Mouse (Mus musculus): ENCODE results near the gene Ddr1. TPM values are rescaled to one million over a fixed set of nuclear protein-coding genes. Genes with fewer than 3 reads are reported as not detected.
"Not testable (repeated sequence)": the region's sequence is repeated elsewhere in the genome, so short reads cannot be mapped to it uniquely, and the experiment has no call there.

The Ddr1 gene
- total RNA-seq, 2 experiments from 2014 or later: 13.4 to 15.9 TPM

DNA sequence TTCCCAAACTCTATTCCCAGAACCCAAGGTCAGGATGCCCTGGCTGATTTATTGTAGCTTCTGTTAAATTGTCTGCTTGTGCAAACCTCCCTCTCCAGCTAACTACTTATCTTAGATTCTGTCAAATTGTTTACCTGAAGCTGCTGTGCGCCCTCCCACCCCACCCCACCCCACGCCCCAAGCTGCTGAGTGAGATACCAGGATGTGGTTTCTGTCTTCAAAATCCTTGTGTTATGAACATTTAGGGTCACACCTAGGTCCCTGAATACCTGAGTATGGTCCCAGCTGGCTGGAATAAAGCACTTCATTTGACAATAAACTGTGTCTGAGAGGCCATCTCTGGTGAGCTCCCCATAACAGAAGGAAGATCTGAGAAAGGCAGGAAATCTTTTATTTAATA, 30.1 kb upstream of the Ddr1 start:
- intact Hi-C loops (cut with DNase I): no loop called here
- no peak for DNase-seq
- Histone ChIP-seq H3K27ac (no peak overlapping the region), H3K4me3 (no peak overlapping the region)
- no peak for TF ChIP-seq CTCF (IDR thresholded peaks at IDR 0.05)

DNA sequence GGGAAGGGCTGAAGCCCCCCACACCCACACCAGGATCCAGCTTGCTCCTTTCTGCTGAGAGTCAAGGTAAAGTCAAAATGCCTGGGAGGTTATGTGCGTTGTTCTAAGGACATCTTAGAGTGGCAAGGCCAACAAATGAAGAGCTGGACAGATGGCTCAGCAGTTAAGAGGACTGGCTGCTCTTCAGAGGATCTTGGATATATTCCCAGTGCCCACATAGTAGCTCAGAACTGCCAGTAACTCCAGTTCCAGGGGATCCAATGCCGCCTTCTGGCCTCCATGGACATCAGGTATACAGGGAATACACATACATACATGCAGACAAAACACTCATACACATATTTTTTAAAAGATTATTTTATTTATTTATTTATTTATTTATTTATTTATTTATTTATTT, 29.0 kb upstream of the Ddr1 start:
- peak overlapping the region; percentile 39 for H3K27ac ChIP-seq

DNA sequence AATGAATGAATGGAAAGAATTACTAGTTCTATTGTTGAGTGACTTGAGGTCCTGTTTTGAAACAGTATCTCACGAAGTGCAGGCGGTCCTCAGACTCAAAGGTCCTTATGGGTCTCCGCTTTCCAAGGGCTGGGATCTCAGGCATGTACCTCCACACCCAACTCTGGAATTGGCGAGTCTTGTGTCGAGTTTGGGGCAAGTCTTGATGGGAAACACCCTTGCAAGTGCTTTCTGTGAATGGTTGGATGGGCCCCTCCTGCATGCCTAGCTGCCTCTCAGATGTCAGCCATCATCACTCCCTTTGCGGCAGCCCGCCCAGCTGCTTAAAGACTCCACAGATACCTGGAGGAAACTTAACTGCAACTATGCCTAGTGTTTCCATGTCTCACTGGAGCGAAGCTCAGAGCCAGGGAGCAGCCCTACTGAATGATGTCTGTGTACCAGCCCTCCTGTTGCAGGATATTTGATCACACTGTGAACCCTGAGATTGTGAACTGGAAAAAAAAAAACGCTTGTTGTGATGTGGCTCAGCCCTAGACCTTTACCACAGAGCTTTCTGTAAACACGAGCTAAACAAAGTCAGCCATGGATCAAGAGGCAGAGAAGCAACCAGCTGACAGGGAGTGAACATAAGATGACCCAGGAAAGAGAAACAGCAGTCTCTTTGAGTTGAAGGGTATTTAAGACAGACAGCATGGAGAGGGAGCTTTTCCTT, 27.2 kb upstream of the Ddr1 start:
- Histone ChIP-seq H3K27ac (peak overlapping the region; percentile 48), H3K4me3 (no peak overlapping the region)
- DNase-seq: peak; percentile 28
- intact Hi-C loops (cut with DNase I): no loop called here
- TF ChIP-seq CTCF (IDR thresholded peaks at IDR 0.05): no peak

More for the DNA sequence above, 29.0 kb upstream of the Ddr1 start:
- no peak for TF ChIP-seq CTCF (IDR thresholded peaks at IDR 0.05)
- intact Hi-C loops (cut with DNase I): no loop called here
- no peak for DNase-seq
- H3K4me3 ChIP-seq: no peak overlapping the region

- intact Hi-C loops (cut with DNase I); DNase-seq; H3K4me3 ChIP-seq: not testable (repeated sequence)
- peak overlapping the region; percentile 20; the same call in 1 of the 2 replicates for H3K27ac ChIP-seq
Measured at GRCm38 (mm10) chr17:35730112-35730511, 25.7 kb upstream of the Ddr1 start.

DNA sequence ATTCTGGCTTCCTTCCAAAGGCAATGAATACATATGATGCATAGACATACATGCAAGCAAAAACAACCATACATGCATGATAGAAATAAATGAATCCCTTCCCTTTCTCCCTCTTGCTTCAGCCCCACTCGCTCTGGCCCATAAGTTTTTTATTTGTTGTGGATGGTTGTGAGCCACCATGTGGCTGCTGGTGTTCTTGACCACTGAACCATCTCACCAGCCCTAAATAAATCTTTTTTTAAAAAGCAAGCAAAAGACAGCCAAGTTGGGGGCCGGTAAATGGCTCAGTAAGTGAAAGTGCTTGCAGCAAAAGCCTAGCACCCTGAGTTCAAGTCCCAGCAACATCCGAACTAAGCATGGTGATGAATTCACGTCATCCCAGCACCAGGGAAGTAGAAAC, 24.4 kb upstream of the Ddr1 start:
- intact Hi-C loops (cut with DNase I): no loop called here

GRCm38 (mm10) chr17:35727471-35728205, 23.2 kb upstream of the Ddr1 start:
- peak overlapping the region; percentile 88 for H3K27ac ChIP-seq
- no peak overlapping the region for H3K4me3 ChIP-seq
- intact Hi-C loops (cut with DNase I): no loop called here

More for the DNA sequence above, 24.4 kb upstream of the Ddr1 start:
- no peak overlapping the region for H3K27ac ChIP-seq
- no peak for DNase-seq
- no peak overlapping the region for H3K4me3 ChIP-seq
- TF ChIP-seq CTCF (IDR thresholded peaks at IDR 0.05): no peak

DNA sequence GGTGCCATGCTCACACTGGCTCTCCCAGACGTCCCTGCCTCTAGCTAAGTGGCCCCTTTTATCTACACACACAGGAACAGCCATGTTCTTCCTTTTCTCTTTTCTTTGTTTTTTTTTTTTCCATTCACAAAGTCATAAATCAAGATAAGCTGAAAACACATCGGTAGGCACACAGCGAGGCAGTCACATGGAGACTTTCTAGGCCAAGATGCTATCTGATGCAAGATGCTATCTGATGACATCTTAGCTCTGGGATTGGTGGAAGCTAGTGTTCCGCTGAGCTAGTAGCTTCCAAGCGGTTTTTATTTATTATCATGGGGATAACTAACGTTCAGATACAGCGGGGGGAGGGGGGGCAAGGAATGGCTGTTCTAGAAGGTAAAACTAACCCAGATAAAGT, 22.6 kb upstream of the Ddr1 start:
- H3K27ac ChIP-seq: peak overlapping the region; percentile 88
- TF ChIP-seq CTCF (IDR thresholded peaks at IDR 0.05): no peak
- no peak for DNase-seq
- intact Hi-C loops (cut with DNase I): no loop called here
- no peak overlapping the region for H3K4me3 ChIP-seq

More at GRCm38 (mm10) chr17:35727471-35728205, 23.2 kb upstream of the Ddr1 start:
- TF ChIP-seq CTCF (IDR thresholded peaks at IDR 0.05): no peak
- DNase-seq: no peak

- Histone ChIP-seq H3K4me3 (peak overlapping the region; percentile 34), H3K27ac (peak overlapping the region; percentile 88)
- intact Hi-C loops (cut with DNase I): loop anchor here (2.0 kb wide), 1 partner anchor 19 kb away; no protein-coding TSS in a partner anchor
- DNase-seq: peak; percentile 96
- no peak for TF ChIP-seq CTCF (IDR thresholded peaks at IDR 0.05)
Measured at GRCm38 (mm10) chr17:35725286-35726232, 21.1 kb upstream of the Ddr1 start.

GRCm38 (mm10) chr17:35721676-35722075, 17.3 kb upstream of the Ddr1 start:
- no peak for TF ChIP-seq CTCF (IDR thresholded peaks at IDR 0.05)
- peak overlapping the region; percentile 31 for H3K27ac ChIP-seq
- intact Hi-C loops (cut with DNase I): no loop called here
- DNase-seq: no peak
- no peak overlapping the region for H3K4me3 ChIP-seq

- intact Hi-C loops (cut with DNase I): no loop called here
- no peak for TF ChIP-seq CTCF (IDR thresholded peaks at IDR 0.05)
- Histone ChIP-seq H3K27ac (no peak overlapping the region), H3K4me3 (no peak overlapping the region)
- no peak for DNase-seq
Measured at GRCm38 (mm10) chr17:35720340-35720727, 15.9 kb upstream of the Ddr1 start.

GRCm38 (mm10) chr17:35719616-35720339, 15.4 kb upstream of the Ddr1 start:
- intact Hi-C loops (cut with DNase I): no loop called here
- Histone ChIP-seq H3K4me3 (no peak overlapping the region), H3K27ac (no peak overlapping the region)
- DNase-seq: no peak
- TF ChIP-seq CTCF (IDR thresholded peaks at IDR 0.05): peak; percentile 41; the same call in 1 of the 2 replicates

- no peak for TF ChIP-seq CTCF (IDR thresholded peaks at IDR 0.05)
- no peak for DNase-seq
- H3K27ac ChIP-seq: no peak overlapping the region
- intact Hi-C loops (cut with DNase I): no loop called here
- H3K4me3 ChIP-seq: no peak overlapping the region
Measured at GRCm38 (mm10) chr17:35717080-35717479, 12.7 kb upstream of the Ddr1 start.

Data from gastrocnemius, adult 2 months (tissue).